Mouse (Mus musculus): ENCODE data around the gene Actb. TPM values are rescaled to one million over a fixed set of nuclear protein-coding genes. Genes with fewer than 3 reads are reported as not detected.

Actb gene
- polyA plus RNA-seq, 1 experiment from 2014 or later = 16,801 TPM

- H3K4me3 ChIP-seq (ENCODE audit: low read depth, low read length) = peak overlapping the region; percentile 47
- ATAC-seq (ENCODE audit: insufficient read depth) = no peak; the same call in 1 of the 2 replicates
- H3K4me2 ChIP-seq = peak overlapping the region; percentile 73
- no peaks in the 10 kb centered on the region for H3K36me3 ChIP-seq (ENCODE audit: insufficient read depth)
- H3K9me3 ChIP-seq (ENCODE audit: low read depth, low read length) = no peaks in the 10 kb centered on the region
- peaks cover 17% of the 10 kb centered on the region; the same call in 1 of the 2 replicates for H3K4me1 ChIP-seq (ENCODE audit: insufficient read depth)
- DNase-seq = peak; percentile 67
- H3K27me3 ChIP-seq (ENCODE audit: insufficient read depth, low read length) = no peaks in the 10 kb centered on the region
- peak overlapping the region; percentile 74 for H3K9ac ChIP-seq
- no peak for TF ChIP-seq CTCF (IDR thresholded peaks at IDR 0.05; ENCODE audit: low read depth)
- 6% methylated on average over 4 of the region's 4 CpGs for WGBS
- peak overlapping the region; percentile 90 for H3K27ac ChIP-seq (ENCODE audit: low read depth)
Measured at GRCm38 (mm10) chr5:142929400-142929752, 22.8 kb upstream of the Actb start.

GRCm38 (mm10) chr5:142928749-142929399 is 22.3 kb upstream of the Actb start:
- Histone ChIP-seq H3K4me2 (peak overlapping the region; percentile 73), H3K36me3 (ENCODE audit: insufficient read depth) (no peaks in the 10 kb centered on the region), H3K9ac (peak overlapping the region; percentile 74), H3K4me1 (ENCODE audit: insufficient read depth) (peaks cover 17% of the 10 kb centered on the region; the same call in 1 of the 2 replicates), H3K27me3 (ENCODE audit: insufficient read depth, low read length) (no peaks in the 10 kb centered on the region), H3K9me3 (ENCODE audit: low read depth, low read length) (no peaks in the 10 kb centered on the region), H3K27ac (ENCODE audit: low read depth) (peak overlapping the region; percentile 90), H3K4me3 (ENCODE audit: low read depth, low read length) (peak overlapping the region; percentile 47)
- ATAC-seq (ENCODE audit: insufficient read depth) = peak; percentile 39
- WGBS = 4% methylated on average over 35 of the region's 35 CpGs
- no peak for TF ChIP-seq CTCF (IDR thresholded peaks at IDR 0.05; ENCODE audit: low read depth)
- DNase-seq = peak; percentile 88

DNA sequence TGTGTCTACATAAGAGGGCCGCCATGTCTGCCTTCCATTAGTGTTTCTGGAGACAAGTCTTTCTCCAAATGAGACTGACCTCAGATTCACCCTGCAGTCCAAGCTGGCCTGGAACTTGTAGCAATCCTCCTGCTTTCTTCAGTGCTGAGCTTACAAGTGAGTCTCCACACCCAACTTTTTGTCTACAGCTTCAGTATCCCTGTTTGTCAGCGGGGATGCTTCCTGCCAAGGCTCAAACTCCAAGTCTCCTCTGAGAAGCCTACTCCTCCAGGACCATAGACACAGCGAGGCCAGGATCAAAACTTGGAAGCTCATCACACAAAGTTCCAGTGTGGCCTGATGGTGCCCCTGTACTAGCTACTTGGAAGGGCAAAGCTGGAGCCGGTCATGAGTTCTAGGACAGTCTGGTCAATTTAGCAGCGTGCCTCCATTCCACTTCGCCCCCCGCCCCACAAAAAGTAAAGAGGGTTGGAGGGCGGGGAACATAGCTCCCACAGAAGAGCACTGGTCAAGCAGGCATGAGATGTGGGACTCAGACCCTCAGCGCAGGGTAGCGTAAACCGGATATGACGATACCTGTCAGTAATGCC is 20.9 kb upstream of the Actb start:
- no peak overlapping the region for H3K4me3 ChIP-seq (ENCODE audit: low read depth, low read length)
- 87% methylated on average over 12 of the region's 12 CpGs for WGBS
- no peak for DNase-seq
- ATAC-seq (ENCODE audit: insufficient read depth) = no peak
- no peaks in the 10 kb centered on the region for H3K27me3 ChIP-seq (ENCODE audit: insufficient read depth, low read length)
- H3K9me3 ChIP-seq (ENCODE audit: low read depth, low read length) = no peaks in the 10 kb centered on the region
- H3K9ac ChIP-seq = no peak overlapping the region
- H3K36me3 ChIP-seq (ENCODE audit: insufficient read depth) = no peaks in the 10 kb centered on the region
- peak overlapping the region; percentile 91; the same call in 1 of the 2 replicates for H3K27ac ChIP-seq (ENCODE audit: low read depth)
- H3K4me1 ChIP-seq (ENCODE audit: insufficient read depth) = peaks cover 17% of the 10 kb centered on the region; the same call in 1 of the 2 replicates
- TF ChIP-seq CTCF (IDR thresholded peaks at IDR 0.05; ENCODE audit: low read depth) = no peak
- no peak overlapping the region for H3K4me2 ChIP-seq

DNA sequence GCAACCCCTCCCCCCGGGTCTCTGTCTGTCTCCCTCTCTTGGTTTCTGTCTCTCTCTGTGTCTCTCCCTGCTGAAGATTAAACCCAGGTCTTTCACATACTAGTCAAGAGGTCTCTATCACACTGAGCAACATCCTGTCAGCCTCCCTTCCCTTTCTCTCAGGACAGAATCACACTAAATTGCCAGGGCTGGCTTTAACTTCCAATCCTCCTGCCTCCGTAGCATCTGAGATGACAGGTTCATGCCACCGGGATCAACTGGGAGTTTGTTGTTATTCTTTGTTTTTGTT is 20.3 kb upstream of the Actb start:
- Histone ChIP-seq H3K27ac (ENCODE audit: low read depth) (peak overlapping the region; percentile 91), H3K4me3 (ENCODE audit: low read depth, low read length) (no peak overlapping the region), H3K9me3 (ENCODE audit: low read depth, low read length) (no peaks in the 10 kb centered on the region), H3K4me1 (ENCODE audit: insufficient read depth) (peaks cover 17% of the 10 kb centered on the region; the same call in 1 of the 2 replicates), H3K36me3 (ENCODE audit: insufficient read depth) (no peaks in the 10 kb centered on the region), H3K4me2 (peak overlapping the region; percentile 50), H3K27me3 (ENCODE audit: insufficient read depth, low read length) (no peaks in the 10 kb centered on the region), H3K9ac (peak overlapping the region; percentile 23)
- DNase-seq (no peak), ATAC-seq (ENCODE audit: insufficient read depth) (no peak)
- TF ChIP-seq CTCF (IDR thresholded peaks at IDR 0.05; ENCODE audit: low read depth) = no peak
- 34% methylated on average over 3 of the region's 3 CpGs for WGBS

DNA sequence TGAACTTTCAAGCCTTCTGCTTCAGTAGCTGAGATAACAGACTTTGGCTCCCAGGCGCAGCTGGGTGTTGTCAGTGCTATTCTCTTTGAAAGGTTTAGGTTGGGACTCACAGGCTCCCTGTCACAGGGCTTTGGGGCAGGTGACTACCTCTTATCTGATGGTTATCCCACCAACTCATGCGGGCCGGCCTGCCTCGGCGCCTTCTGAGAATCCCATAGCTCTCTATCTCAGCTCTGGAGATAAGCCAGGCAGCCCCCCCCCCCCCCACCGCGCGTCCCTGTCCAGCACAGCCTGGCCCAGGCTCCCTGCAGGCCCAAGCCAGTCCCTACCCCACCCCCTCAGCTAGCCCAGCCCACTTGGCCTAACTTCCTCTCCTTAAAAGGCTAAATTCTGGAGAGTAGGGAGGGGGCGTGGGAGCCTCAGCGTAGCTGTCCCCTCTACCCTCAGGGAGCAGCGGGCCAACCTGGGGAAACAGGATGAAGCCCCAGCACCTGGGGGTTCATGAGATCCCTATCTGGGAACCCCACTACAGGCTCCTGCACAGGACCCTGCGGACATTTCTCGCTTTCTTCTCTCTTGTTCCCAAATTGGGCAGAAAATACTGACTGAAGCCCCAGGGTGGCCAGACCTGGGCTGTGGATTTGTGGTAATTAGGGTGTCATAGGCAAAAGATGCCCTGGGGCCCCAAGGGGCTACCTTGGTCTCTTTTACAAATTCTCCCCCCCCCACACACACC is 19.8 kb upstream of the Actb start:
- ATAC-seq (ENCODE audit: insufficient read depth) = peak; percentile 90

DNA sequence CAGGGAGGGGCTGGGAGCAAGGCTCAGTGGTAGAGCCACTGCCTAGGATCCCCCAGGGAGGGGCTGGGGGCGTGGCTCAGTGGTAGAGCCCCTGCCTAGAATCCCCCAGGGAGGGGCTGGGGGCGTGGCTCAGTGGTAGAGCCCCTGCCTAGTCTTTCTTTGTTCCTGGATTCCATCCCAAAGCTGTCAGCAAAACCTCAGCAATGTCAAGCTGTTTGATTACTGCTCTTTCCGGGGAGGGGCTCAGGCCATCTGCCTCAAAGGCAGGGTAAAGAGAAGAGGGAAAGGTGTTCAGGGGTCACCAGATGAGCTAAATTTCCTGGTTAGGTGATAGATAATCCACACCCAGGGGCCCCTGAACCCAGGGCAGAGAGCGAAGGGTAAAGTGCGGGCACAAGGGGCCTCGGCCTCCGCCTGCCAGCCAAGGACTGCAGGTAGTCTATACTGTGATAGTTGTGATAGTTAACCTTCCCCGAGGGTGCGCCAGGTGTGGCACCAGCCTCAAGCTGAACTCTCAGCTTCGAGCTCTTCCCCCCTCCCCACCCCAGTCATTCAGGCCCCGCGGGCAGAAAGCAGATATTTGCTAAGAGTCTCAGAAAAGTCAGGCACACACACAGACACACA is 17.9 kb upstream of the Actb start:
- ATAC-seq (ENCODE audit: insufficient read depth) (no peak), DNase-seq (no peak)
- Histone ChIP-seq H3K9me3 (ENCODE audit: low read depth, low read length) (no peaks in the 10 kb centered on the region), H3K36me3 (ENCODE audit: insufficient read depth) (no peaks in the 10 kb centered on the region), H3K27ac (ENCODE audit: low read depth) (no peak overlapping the region), H3K4me1 (ENCODE audit: insufficient read depth) (peaks cover 24% of the 10 kb centered on the region; the same call in 1 of the 2 replicates), H3K27me3 (ENCODE audit: insufficient read depth, low read length) (no peaks in the 10 kb centered on the region), H3K9ac (no peak overlapping the region), H3K4me2 (no peak overlapping the region), H3K4me3 (ENCODE audit: low read depth, low read length) (no peak overlapping the region)
- WGBS = 74% methylated on average over 12 of the region's 12 CpGs
- TF ChIP-seq CTCF (IDR thresholded peaks at IDR 0.05; ENCODE audit: low read depth) = no peak

More for the DNA sequence above, 19.8 kb upstream of the Actb start:
- Histone ChIP-seq H3K4me3 (ENCODE audit: low read depth, low read length) (peak overlapping the region; percentile 1; the same call in 1 of the 2 replicates), H3K36me3 (ENCODE audit: insufficient read depth) (no peaks in the 10 kb centered on the region), H3K4me2 (peak overlapping the region; percentile 50), H3K9ac (peak overlapping the region; percentile 23), H3K27me3 (ENCODE audit: insufficient read depth, low read length) (no peaks in the 10 kb centered on the region), H3K4me1 (ENCODE audit: insufficient read depth) (peaks cover 17% of the 10 kb centered on the region; the same call in 1 of the 2 replicates), H3K9me3 (ENCODE audit: low read depth, low read length) (no peaks in the 10 kb centered on the region), H3K27ac (ENCODE audit: low read depth) (peak overlapping the region; percentile 91)
- DNase-seq = peak; percentile 83
- WGBS = 8% methylated on average over 13 of the region's 13 CpGs
- no peak for TF ChIP-seq CTCF (IDR thresholded peaks at IDR 0.05; ENCODE audit: low read depth)
